Mouse (Mus musculus) kidney, postnatal 25 days (tissue): ENCODE measurements at regions not wholly inside any gene's neighbourhood (a gene's known extent, or its start where the extent isn't known, plus 50 kb on each side); places are given as distances from the start of the nearest gene placed in this dataset.

Source experiments
- DNase-seq, 2 experiments: peaks; one replicate each; pipeline ENCODE4 v3.0.0; 2021; ENCODE audit warnings: mixed read lengths in 2 of 2

DNA sequence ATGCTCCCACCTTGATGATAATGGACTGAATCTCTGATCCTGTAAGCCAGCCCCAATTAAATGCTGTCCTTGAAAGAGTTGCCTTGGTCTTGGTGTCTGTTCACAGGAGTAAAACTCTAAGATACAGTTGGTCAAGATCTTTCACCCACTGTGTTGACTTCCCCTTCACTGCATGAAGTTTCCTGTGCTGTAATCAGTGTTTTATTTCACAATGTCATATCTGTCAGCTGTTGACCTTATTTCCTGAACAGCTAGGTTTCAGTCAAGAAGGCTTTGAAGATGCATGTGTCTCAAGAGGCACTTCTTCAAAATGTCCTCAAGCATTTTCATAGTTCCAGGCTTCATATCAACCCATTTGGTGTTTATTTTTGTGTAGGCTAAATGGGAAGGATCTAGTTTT, 597.3 kb upstream of the Fam92a start:
- DNase-seq, result no peak

DNA sequence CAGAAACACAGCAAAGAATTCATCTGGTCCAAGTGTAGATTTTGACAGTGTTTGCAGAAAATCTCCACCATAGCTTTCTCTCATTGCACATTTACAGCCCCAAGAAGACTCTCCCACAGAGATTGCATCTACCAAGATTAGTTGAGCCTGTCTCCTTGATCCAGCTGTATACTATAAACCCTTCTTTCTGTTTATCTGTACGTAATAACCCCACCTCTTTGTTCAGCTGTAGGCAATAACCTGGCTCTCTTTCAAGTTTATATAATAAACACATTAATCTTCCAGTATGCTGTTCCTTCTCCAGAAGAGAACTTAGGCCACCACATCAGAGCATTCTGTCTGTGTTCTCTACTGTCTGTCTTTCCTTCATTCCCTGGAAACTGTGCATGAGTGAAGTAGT, 594.9 kb upstream of the Fam92a start:
- DNase-seq, result no peak

DNA sequence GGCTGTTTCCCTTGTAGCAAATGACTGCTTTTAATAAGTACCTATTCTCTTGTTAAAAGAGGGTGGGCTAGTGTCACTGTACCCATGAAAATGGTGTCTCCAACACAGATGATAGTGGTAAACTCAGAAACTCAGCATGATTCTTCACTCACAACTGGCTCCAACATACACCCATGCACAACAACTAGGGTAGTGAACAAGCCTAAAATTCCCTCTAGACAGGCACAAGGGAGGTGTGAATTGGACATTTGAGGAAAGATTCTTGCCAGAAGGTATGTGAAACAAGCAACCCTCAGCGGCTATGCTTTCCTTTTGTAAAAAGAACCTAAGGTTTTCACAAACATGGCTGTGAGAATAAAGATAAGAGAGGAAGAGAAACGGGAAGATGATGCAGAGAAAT, 579.0 kb upstream of the Fam92a start:
- no peak for DNase-seq

DNA sequence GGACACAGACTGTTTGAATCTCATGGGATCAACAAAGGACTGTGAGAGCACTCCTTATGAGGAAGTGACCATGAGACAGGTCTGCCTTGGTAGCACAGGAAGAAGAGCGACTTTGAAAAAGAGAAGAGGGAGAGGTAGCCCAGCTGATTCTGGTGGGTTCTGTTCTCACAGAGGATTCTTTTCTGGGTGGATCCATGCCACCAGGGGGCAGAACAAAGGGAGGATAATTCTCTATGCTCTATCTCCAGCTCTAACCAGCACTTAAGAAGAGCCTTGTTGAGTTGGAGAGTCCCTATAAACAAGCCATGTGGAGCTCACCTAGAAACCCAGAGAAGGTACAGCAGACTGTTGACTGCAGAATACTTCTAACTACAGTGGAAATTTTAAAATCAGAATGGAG, 578.1 kb upstream of the Fam92a start:
- no peak for DNase-seq

DNA sequence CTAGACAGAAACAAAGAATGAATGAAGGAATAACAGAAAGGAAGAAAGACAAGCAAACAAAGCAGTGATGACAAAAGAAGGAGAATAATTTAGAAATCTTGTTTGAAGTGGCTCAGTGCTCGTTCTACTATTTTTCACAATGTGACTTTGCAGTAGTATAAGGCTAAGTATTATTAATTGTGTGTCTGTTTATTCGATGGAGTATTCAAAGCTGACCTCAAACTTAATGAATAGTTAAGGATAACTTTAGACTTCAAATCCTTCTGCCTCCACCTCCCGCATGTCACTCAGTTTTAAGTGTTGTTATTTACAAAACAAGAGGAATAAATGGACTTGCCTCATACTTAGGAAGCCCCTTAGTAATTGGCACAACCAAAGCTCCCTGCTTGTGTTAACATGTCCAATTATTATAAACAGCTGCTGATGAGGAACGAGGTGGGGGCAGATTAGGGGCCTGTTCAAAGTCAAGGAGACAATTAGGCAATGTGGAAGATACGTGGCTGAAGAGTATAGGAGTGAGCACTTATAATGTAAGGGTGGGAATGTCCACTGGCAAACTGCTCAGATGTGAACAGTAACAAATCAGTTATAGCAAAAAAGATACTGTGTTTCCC, 572.0 kb upstream of the Fam92a start:
- no peak for DNase-seq

DNA sequence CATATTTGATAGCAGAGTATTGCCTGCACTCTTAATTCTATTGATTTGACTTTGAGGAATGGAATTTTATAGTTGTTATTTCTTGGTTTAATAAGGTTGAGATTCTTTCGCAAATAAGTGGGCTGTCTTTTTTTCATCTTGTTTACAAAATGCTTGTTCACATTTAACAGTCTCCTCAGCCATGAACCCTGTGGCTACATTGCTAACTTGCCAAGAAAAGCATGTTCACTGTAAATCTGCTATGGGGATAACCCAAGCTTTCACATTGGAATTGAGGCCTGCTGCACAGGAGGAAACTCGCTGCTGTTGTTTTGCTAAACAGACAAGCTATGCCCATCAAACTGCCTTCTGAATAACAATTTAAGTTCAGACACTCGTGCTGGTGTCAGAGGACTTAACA, 564.6 kb upstream of the Fam92a start:
- DNase-seq, result no peak

DNA sequence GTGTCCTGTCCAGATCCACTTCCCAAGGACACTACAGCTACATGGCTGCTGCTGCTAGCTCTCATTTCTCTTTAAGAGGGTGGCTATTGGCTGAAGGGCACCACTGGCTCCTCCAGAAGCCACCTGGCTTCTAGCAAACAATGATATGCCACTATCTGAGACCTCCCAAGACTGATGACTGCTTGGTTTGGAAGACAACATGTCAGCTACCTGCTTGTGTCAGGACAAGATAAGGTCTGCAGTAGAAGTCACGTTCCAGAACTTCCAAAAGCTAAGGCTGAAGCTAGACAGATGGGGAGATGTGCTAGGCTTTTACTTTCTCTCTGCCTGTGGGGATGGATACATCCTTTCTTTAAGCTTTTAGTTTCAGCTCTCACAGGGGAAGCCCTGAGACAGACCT, 528.4 kb upstream of the Fam92a start:
- no peak for DNase-seq

DNA sequence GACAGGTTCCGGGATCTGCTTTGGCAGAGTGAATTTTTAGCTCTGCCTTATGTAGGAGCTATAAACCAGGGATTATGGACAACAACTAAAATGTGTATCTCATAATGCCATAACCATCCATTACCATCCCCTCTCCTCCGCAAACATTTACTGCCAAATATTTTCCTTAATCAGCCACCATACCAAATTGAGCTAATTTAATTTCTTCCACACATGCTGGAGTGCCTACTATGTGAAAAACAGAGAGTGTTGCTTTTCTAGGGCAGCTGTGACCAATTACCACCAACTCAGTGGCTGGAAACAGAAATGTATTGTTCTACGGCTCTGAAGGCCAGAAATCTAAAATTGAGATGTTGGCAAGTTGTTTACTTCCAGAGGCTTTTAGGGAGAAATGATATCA, 506.0 kb upstream of the Fam92a start:
- no peak for DNase-seq

DNA sequence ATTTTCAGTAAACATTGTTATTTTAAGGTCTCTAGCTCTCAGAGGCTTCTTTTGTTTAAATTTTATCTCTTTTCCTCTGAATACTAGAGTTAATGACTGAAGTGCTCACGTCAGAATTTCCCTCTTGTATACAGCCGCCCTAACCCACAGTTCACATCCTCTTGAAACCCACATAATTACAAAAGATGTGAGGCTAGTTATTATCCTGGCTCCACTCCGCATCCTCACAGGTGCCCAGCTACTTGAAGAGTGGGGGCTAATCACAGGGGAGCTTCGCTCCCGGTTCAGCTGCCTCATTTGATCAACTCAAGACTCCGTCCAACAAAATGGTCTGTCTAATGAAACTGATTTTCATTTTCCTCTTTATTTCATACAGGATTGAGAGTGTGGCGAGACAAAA, 499.6 kb upstream of the Fam92a start:
- no peak for DNase-seq

DNA sequence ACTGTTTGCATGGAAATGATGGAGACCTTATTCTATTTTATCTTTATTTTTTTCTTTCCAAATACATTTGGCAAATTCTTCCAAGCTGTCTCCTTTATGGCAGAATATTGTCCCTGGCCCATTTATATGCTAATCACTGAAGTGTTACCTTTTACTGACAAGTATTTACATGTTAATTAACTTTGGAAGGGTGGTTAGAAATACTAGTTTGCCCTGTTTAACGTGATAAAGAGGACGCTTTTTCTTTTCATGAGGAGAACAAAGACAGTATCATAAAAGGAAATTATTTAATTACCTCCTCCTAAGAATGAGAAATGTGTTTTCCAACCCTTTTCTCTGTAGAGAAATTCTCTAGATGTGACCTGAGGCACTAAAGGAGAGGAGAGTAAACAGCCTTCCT, 491.4 kb upstream of the Fam92a start:
- DNase-seq, result no peak

DNA sequence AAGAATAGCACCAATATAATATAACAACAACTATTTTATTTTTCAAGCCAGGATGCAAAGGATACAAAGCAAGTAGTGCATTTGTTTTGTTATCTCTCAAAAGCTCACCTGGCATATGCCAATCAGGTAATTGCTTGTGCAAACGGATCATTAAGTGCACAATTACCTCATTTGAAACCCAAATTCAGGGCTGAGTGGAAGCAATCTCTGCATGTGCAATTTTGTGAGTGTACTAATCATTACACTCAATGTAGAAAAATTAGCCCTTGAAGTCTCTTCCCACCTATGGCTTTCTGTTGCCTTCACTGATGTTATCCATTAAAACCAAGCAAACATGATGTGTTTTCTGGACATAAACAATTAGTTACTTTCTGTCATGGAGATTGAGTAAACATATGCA, 490.9 kb upstream of the Fam92a start:
- DNase-seq, result no peak

DNA sequence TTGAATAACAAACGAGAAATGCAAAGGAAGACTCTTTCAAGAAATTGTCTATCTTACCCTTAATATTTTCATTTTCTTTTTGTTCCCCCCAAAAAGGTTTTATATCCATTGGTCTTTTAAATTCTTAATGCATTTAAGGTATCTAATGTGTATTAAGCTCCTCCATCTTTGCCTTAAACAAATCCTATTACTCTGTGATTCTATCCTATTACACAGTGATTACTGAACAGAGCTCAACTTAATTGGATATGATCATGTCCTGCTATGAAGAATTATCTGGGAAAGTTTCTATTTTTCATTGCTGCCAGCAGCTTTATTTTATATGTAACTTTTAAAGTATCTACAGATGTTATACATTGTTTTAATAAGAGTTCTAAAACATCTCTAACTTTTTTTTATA, 487.3 kb upstream of the Fam92a start:
- no peak for DNase-seq

DNA sequence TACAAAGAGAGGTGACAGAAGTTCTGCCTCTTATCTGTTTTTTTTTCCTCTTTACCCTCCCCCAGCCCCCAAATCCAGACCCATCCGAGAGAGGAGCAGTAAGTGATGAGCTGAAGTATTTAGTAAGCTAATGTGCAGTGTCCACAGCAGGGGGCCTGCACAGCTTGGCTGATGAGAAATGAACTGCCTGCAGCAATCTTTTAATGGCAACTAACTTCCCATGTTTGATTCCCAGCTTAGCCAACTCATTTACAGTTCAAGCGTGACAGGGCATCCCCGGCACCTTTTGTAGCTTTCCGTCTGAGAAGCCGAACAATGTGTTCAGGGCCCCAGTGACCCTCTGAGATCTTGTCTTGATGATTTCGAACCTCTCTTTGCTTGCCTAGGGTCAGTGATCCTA, 486.8 kb upstream of the Fam92a start:
- DNase-seq, result no peak

DNA sequence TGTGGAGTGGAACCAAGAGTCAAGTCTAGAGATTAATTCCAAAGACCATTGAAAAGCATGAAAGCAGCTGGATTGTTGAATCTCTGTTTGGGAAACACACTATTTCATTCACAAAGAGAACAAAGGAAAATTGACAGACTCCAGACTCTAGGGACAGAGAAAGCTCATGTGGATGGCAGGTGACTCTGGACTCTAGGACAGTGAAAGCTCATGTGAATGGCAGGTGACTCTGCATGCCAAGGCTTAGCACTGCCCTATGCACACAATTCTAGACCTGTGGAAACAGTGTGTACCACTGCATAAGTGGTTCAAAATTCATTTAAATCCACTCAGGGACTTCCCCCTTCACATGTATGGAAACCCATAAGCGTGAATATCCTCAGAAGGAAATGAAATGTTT, 486.0 kb upstream of the Fam92a start:
- no peak for DNase-seq

DNA sequence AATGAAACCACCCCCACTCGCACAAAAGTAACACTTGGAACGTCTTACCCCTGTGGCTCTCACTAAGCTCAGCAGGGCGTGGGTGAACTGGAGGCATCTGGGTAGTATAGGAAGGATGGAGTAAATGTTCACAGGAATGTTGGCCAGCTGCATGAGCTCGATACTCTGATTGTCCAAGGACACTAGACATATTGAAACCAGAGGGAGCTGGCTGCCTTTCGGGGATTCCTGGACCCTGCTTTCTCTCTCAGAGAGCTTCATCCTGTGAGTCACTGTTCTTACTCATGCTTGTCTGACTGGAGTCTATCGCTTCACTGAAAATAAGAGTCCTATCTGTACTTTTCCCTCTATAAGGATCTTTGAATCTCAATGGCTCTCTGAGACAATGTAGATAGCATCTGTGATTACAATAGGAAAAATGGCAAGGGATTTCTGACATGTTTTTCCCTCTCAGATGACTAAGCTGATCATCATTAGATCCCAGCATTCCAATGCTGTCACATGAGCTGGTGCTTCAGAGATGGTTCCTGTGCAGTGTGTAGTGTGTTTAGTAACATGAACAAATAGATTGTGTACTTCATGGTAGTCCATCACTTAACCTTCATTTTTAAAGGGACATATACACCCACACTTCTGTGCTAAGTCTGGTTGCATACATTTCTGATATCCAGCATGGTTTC, 485.2 kb upstream of the Fam92a start:
- DNase-seq, result no peak

DNA sequence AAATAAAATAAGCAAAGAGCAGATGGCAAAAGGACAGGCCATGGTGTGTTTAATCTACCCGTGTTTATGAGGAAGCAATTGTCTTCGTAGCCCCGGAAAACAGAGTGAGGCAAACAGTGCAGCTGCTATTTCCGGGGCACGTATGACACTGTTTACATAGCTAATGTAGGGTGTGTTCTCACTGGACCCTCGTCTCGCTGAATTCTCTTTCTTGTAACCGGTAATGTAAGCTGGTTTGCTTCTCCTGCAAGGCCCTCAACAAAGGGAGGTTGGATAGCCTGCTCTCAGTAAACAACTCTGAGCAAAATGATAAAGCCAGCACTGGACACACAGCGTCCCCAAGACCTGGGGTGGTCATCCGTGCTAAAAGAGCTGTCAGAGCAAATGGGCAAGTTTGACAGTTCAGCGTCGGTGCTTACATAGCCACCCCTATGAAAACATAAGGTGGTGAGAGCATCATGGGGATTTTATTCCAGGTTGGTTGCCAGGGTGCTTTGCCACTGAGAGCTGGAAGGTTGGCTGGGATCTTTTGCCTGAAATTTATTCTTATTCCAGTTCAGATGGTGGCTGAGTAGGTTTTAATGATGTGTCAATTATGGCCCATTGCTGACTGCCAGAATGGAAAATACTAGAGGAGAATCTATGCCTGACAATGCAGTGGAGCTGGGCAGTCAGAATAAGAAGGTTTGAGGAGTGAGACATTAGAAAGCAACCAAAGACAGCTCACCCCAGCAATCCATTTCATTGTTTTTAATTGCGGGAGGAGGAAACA, 483.8 kb upstream of the Fam92a start:
- no peak for DNase-seq

DNA sequence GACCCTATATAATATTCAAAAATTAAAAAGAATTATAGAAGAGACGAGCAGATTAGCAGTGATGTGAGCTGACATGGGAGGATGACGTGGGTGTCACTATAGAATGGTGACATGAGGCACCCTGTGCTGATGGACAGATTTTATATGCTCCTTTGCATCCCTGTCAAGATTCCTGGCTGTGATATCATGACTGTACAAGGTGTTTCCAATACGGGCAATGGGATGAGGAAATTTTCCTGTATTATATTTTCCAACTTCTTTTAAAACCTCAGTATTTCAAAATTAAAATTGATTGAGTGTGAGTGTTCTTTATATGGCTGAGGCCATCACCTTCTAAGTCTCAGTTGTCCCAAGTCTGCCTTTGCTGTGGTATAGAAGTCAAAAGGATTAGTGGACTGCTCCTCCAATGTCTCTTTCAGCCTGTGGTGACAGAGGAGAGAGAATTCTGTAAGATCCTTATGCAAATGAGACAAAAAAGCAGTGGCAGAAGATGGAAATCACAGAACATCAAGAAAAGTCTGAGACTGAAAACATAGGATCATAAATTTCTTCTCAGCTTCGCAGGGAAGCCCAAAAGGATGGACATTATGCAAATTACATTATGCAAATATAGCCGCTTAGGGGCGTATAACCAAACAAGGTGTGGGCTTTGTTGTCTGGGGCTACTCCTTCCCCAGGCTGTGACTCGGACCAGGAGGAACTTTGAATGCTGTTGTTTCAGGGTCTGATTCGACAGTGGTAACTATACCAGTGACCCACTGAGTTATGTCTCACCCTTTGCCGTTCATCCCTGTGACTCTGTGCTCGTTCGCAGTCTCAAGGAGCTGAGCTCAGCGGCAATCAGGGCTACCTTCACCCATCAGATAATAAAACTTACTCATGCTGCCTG, 483.0 kb upstream of the Fam92a start:
- DNase-seq, result no peak

DNA sequence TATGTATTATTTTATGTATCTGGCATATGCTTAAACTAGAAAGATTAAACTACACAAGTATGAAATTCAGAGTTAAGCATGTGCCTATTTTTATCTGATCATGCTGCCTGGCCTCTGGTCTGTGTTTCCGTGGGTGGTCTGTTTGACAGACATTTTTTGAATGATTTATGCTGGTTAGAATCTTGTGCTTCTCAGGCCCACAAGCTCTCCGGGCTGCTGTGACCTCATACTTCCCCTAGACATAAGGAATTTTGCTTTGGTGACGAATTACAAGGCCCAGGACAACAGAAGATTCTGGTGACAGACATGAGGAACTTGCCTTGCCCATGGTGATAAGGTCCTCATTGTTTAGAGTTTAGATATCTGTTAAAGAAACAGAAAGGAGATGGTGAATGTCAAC, 475.9 kb upstream of the Fam92a start:
- DNase-seq, result no peak

DNA sequence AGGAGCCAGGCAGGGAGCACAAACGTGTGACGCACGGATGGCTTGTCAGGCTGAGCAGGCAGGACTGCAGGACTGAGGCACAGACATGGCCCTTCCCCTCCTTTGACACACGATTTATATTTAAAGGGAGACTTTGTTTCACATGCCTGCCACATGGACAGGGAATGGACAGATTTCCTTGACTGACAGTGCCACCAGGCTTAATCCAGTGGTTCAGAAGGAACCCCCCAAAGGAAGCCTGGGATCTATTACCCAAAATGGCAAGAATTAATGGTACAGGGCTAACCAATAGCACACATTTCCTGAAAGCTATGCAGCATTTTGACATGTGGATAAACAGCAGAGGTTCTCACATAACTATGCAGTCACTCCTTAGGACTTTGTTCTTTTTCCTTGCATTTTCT, 470.7 kb upstream of the Fam92a start:
- DNase-seq, result peak in 1 of 2 experiments; percentile 29

DNA sequence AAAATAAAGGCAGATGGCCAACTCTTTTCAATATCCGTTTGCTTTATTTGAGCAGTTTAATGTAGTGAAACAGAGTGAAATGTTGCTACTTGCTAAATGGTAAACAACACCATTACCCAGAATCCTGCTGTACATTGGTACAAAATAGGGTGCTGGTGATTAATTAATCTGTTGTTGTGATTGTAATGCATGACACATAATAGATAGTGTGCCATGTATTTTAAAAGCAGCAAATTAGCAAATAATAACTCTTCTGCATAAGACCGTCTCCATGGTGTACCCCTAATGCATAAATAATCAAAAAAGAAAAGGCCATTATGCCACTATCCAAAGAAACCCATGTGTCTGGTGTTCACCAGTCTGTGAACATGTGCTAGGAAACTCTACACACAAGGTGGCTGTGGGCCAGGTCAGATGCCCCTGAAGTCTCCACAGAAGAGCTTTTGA, 457.6 kb upstream of the Fam92a start:
- no peak for DNase-seq

DNA sequence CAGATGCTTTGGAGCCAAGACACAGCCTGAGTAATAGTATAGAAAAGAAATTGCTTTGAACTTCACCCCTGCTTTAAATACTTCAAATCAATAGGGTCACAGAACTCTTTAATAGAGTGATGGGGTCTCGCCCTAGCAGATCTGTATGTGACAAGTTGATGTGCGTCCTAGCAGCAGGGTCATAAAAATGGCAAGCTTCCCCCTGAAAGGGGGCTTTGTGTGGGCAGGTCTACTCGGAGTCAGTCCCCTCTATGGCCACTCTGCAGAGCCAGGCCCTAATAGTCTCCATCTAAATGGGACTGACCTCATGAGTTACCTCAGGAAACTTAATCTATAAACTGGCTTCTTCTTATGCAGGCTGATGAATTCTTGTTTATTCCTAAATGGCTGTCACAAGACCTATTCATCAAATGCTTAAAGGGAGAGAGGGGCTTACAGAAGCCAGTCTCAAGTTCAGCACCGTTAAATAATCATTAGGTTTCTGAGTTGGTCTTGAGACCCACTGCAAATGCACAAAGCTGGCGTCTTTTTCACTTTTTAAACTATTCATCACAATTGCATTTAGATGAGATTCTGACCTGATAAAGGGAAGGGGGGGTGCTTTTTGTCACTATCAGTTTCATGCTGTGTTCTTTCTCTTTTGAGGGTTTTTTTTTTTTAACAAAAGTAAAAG, 457.0 kb upstream of the Fam92a start:
- DNase-seq, result no peak

DNA sequence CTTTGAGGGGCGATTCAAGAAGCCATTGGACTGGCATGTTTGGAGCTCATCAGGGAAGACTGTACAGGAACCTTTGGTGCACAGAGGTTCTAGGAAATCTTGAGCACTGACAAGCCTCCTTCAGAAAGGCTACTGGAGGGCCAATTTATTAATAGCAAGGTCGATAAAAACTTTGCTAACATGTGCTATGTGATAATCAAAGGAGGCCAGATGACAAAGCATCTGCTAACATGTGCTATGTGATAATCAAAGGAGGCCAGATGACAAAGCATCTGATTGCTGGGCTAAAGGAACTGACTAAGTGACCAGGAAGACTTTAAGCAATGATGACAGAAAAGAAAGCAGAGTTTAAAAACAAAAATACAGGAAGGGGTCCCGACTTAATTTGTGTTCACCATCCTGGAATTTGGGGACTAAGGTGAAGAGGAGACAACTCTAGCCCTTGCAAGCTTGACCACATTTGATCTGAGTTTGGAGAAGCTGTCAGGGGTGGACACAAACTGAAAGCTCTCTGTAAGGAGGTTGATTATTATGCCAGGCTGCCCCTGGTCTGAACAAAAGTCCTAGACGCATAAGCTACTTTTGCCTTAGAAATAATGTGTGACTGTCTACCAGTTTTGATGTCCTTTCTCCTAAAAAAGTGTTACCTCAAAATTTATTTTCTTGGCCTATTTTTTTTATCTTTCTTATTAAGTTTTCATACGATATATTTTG, 455.5 kb upstream of the Fam92a start:
- DNase-seq, result no peak
